Mouse (Mus musculus) adrenal gland (tissue): ENCODE results near the gene Vmn2r-ps130.
"Not testable (repeated sequence)": the region's sequence is repeated elsewhere in the genome, so short reads cannot be mapped to it uniquely, and the experiment has no call there.

Experiments
- intact Hi-C: fragments of 180-260 bp; cut with DNase I; formaldehyde crosslinking; loops from one replicate; pipeline ENCODE4 v1.15.1; 2025
- long read RNA-seq, 2 experiments: library from polyadenylated mRNA; unstranded; transcript quantifications; one replicate each; pipeline ENCODE4 v2.0.0; 2020; ENCODE audit warnings: borderline replicate concordance in 1 of 2; ENCODE audit not compliant: insufficient replicate concordance in 1 of 2

Gene Vmn2r-ps130
- long read RNA-seq, experiment 1, result 0 reads
- long read RNA-seq, experiment 2, result 0 reads

- intact Hi-C loops, result not testable (repeated sequence)
Measured at GRCm38 (mm10) chr17:23060866-23061265, at the start of gene Vmn2r-ps130. TSS of gene Vmn2r-ps130 (plus strand) at chr17:23061166.
